Mouse (Mus musculus) CH12.LX (cell line): ENCODE measurements around the gene Gstm5.

Experiments
- CTCF ChIP-seq, 2 experiments: IDR thresholded peaks in 1 of 2; conservative IDR thresholded peaks in 1 of 2; 2 replicates each; pipeline ENCODE4 v1.5.1; 2011 to 2012; ENCODE audit warnings: low read depth in 2 of 2, low read length in 2 of 2, improper control_type of control experiment in 1 of 2, inconsistent platforms in 1 of 2, mild to moderate bottlenecking in 1 of 2, moderate library complexity in 1 of 2
- HCFC1 ChIP-seq: IDR thresholded peaks from 2 replicates; pipeline ENCODE4 v1.6.1; 2012; ENCODE audit warnings: low read depth, mild to moderate bottlenecking, inconsistent platforms, low read length, improper control_type of control experiment
- JUN ChIP-seq: IDR thresholded peaks from 2 replicates; pipeline ENCODE4 v1.6.1; 2011; ENCODE audit warnings: low read depth, mild to moderate bottlenecking, low read length, improper control_type of control experiment, moderate library complexity; ENCODE audit not compliant: insufficient read depth
- MEF2A ChIP-seq: IDR thresholded peaks from 2 replicates; pipeline ENCODE4 v1.6.1; 2014; ENCODE audit warnings: low read depth, mild to moderate bottlenecking, inconsistent platforms, low read length, improper control_type of control experiment, borderline replicate concordance
- MYC ChIP-seq: IDR thresholded peaks from 2 replicates; pipeline ENCODE4 v1.6.1; 2011; ENCODE audit warnings: low read depth, mild to moderate bottlenecking, improper control_type of control experiment, low read length
- POLR2A ChIP-seq: IDR thresholded peaks from 2 replicates; pipeline ENCODE4 v1.6.1; 2011; ENCODE audit warnings: low read depth, mild to moderate bottlenecking, improper control_type of control experiment, low read length
- UBTF ChIP-seq: IDR thresholded peaks from 2 replicates; pipeline ENCODE4 v1.6.1; 2012; ENCODE audit warnings: low read depth, mild to moderate bottlenecking, inconsistent platforms, low read length, improper control_type of control experiment, moderate library complexity
- ZC3H11A ChIP-seq: IDR thresholded peaks from 2 replicates; pipeline ENCODE4 v1.6.1; 2012; ENCODE audit warnings: low read depth, mild to moderate bottlenecking, inconsistent platforms, low read length, improper control_type of control experiment
- ZKSCAN1 ChIP-seq: IDR thresholded peaks from 2 replicates; pipeline ENCODE4 v1.6.1; 2012; ENCODE audit warnings: low read depth, inconsistent platforms, low read length, improper control_type of control experiment, borderline replicate concordance
- ZMIZ1 ChIP-seq: IDR thresholded peaks from 2 replicates; pipeline ENCODE4 v1.6.1; 2012; ENCODE audit warnings: low read depth, mild to moderate bottlenecking, inconsistent platforms, low read length, improper control_type of control experiment

DNA sequence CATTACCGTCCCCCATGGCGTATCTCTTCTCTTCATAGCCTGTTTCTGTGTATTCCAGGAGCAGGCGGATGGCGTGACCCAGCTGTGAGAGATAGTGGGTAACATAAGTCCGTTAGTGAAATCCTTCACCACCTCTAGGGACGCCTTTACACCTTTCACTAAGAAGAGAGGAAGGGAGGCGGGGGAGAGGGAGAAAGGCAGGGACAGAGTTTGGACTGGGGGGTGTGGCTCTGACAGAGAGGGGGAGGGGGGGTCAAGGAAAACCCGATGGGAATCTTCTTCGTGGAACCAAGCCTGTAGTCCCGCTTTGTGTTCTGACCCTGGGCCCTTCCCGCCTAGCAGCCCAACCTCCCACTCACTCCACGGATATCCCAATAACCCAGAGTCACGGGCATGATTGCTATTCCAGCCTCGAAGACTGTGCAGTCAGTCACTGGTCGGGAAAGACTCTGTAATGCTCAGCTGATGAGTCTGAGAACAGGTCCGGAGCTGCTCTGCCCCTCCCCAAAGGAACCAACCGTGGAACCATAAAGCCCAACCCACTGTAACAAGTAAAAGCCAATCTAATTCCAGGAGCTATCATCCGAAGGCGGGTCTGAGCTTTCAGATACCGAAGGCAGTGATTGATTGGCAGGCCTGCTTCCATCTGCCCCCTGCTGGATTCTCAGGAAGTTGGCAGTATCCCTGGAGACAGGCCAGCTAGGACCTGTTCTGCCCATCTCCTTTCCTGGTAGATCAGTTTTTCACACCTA lies 47.8 kb downstream of the Gstm5 start, which contains the start of gene Gstm6:
- TF ChIP-seq HCFC1: no peak
- no peak for TF ChIP-seq POLR2A
- TF ChIP-seq ZMIZ1: no peak
- no peak for TF ChIP-seq MEF2A
- TF ChIP-seq CTCF (conservative IDR thresholded peaks at IDR 0.05 in 1 of 2, IDR thresholded peaks at IDR 0.05 in 1 of 2; ENCODE audit: low read depth in 2 of 2, low read length in 2 of 2): no peak
- no peak for TF ChIP-seq ZC3H11A
- no peak for TF ChIP-seq ZKSCAN1
- TF ChIP-seq UBTF: no peak
- TF ChIP-seq JUN: no peak
- TF ChIP-seq MYC: no peak
